Mouse (Mus musculus) liver, embryonic 14 days (tissue): ENCODE data around the gene Gm10436. TPM values are rescaled to one million over a fixed set of nuclear protein-coding genes. Genes with fewer than 3 reads are reported as not detected.

Experiments
- polyA plus RNA-seq: library from polyadenylated mRNA; depleted of rRNA; stranded (reverse); fragments of >200 nt; gene quantifications from 2 replicates; pipeline ENCODE4 v1.2.3, GENCODE M21; 2012; rRNA removed

The Gm10436 gene
- not detected in 2 replicates for polyA plus RNA-seq

GRCm38 (mm10) chr12:88182008-88182407, at the start of gene Gm10436:
Gene Gm10436, minus strand, starts transcription at chr12:88182108.

Other genes with a start within 250 kb of the Gm10436 start
- gene Gm2042, start 228.0 kb downstream of the Gm10436 start, polyA plus RNA-seq, result not detected in 2 replicates
- not detected in 2 replicates for gene Gm2075, start 170.3 kb downstream of the Gm10436 start, polyA plus RNA-seq
- not detected in 2 replicates for gene Gm6803, start 163.3 kb downstream of the Gm10436 start, polyA plus RNA-seq
- not detected in 2 replicates for gene Gm2056, start 155.1 kb downstream of the Gm10436 start, polyA plus RNA-seq
- not detected in 2 replicates for gene Gm16368, start 98.4 kb downstream of the Gm10436 start, polyA plus RNA-seq
- not detected in 2 replicates for gene Gm8332, start 68.0 kb upstream of the Gm10436 start, polyA plus RNA-seq
- not detected in 2 replicates for gene Gm5662, start 92.4 kb upstream of the Gm10436 start, polyA plus RNA-seq
- gene Gm5039, start 141.9 kb upstream of the Gm10436 start, polyA plus RNA-seq, result not detected in 2 replicates
- gene Adck1, start 178.4 kb upstream of the Gm10436 start, polyA plus RNA-seq, result 5.3 and 6.5 TPM in 2 replicates